In genomic region chr5:126733470-126733869, GRCm38 (mm10) we compare ENCODE assay signal across 8 mouse cellular contexts.
DNase-seq lines count a peak whose midpoint lies in the region; ATAC-seq lines count a peak whose summit lies in the region.

No protein-coding gene starts in this region.

- no peaks in the 10 kb centered on the region for H3K27me3 ChIP-seq in intestine, embryonic 15.5 days (replicated peaks)

- H3K9me3 ChIP-seq in intestine, embryonic 15.5 days = no peaks in the 10 kb centered on the region

- ATAC-seq in intestine, embryonic 15.5 days = peak; percentile 36

- WGBS in intestine, embryonic 15.5 days = 4% methylated on average over 6 of the region's 15 CpGs

- H3K9ac ChIP-seq in intestine, embryonic 15.5 days = no peak overlapping the region

- H3K4me3 ChIP-seq in intestine, embryonic 15.5 days (replicated peaks) = no peak overlapping the region

- H3K36me3 ChIP-seq in intestine, embryonic 15.5 days = no peaks in the 10 kb centered on the region

- H3K4me2 ChIP-seq in intestine, embryonic 15.5 days (replicated peaks) = peak overlapping the region; percentile 64

- H3K27ac ChIP-seq in intestine, embryonic 15.5 days = no peak overlapping the region

- H3K4me1 ChIP-seq in intestine, embryonic 15.5 days (replicated peaks) = peaks cover 2% of the 10 kb centered on the region; the same call in 1 of the 2 replicates

- DNase-seq in NIH3T3 (ENCODE audit: low read depth) = peak; percentile 23
- peak; percentile 14 for DNase-seq in cerebellum, adult 9-11 months
- DNase-seq in frontal cortex, postnatal 10 days (ENCODE audit: low spot score in 2 of 2) = peak; percentile 59 to 82
- DNase-seq in left cerebral cortex, adult 9 months (ENCODE audit: low spot score in 2 of 2) = peak; percentile 35 to 85
- DNase-seq in mesoderm, embryonic 11.5 days (ENCODE audit: low read depth, low spot score) = peak; percentile 80
- peak; percentile 78 to 80 for DNase-seq in right cerebral cortex, postnatal 36 days (ENCODE audit: low spot score in 2 of 2)
- DNase-seq in c-Kit-positive CD71-positive TER-119-positive erythroid progenitor cells, embryonic 14.5 days (ENCODE audit: low spot score) = no peak
